Mouse (Mus musculus): ENCODE results near the gene Lmo3. TPM values are rescaled to one million over a fixed set of nuclear protein-coding genes. Genes with fewer than 3 reads are reported as not detected.

Lmo3 gene
- polyA plus RNA-seq, 1 experiment from 2014 or later, result 3.5 TPM

DNA sequence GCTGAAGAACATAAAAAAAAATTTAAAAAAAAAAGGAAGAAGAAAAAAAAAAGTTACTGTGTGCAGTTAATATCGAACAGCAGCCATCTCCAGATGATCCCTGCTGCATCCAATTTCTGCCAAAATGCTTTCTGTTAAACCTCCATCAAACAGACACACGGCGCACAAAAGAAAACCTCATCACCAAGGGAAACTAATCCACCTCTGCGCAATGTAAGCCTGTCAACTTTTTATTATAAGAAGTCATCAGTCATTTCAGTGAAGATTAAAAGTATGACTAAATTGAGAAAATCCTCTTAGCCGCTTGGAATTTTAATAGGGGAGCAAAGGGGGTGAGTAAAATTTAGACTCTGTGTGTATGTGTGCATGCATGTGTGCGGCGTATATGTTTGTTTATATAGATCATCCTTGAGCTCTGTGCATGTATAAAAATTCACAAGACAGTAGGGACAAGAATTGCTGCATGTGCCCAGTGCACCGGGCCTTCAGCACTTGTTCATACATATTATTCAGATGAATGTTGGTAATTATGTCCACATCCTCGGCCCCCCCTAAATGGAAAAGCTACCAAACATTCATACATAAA is 1.2 kb downstream of the Lmo3 start:
- Histone ChIP-seq H3K9ac (no peak overlapping the region), H3K36me3 (ENCODE audit: insufficient read depth) (no peaks in the 10 kb centered on the region), H3K27me3 (ENCODE audit: insufficient read depth, low read length) (no peaks in the 10 kb centered on the region), H3K4me3 (ENCODE audit: low read depth, low read length) (no peak overlapping the region), H3K9me3 (ENCODE audit: low read depth, low read length) (no peaks in the 10 kb centered on the region), H3K27ac (ENCODE audit: low read depth) (no peak overlapping the region), H3K4me2 (no peak overlapping the region), H3K4me1 (ENCODE audit: insufficient read depth) (no peaks in the 10 kb centered on the region)
- DNase-seq, result no peak
- 65% methylated on average over 9 of the region's 9 CpGs for WGBS
- ATAC-seq (ENCODE audit: insufficient read depth), result no peak
- no peak for TF ChIP-seq CTCF (IDR thresholded peaks at IDR 0.05; ENCODE audit: low read depth)

DNA sequence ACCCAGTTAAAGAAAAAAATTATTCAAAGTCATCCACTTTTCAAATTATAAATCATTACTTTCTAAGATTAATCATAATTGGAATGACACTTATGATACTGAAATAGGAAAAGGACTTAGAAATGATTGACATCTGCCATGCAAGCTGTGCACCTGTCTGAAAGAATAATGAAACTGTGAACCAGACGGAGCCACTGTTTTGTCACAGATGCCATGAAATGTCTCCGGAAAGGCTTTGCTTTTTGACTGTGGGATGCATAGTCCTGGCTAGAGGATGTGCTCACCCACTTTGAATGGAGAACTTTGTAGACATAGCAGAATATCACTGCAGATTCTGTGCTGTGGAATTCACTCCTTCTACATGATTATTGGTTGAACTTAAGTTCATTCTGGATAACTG is 18.4 kb downstream of the Lmo3 start:
- H3K4me3 ChIP-seq (ENCODE audit: low read depth, low read length), result no peak overlapping the region
- no peak overlapping the region for H3K27ac ChIP-seq (ENCODE audit: low read depth)
- no peak overlapping the region for H3K4me2 ChIP-seq
- no peak for TF ChIP-seq CTCF (IDR thresholded peaks at IDR 0.05; ENCODE audit: low read depth)
- ATAC-seq (ENCODE audit: insufficient read depth) (no peak), DNase-seq (no peak)
- no peaks in the 10 kb centered on the region for H3K9me3 ChIP-seq (ENCODE audit: low read depth, low read length)
- H3K9ac ChIP-seq, result no peak overlapping the region
- no peaks in the 10 kb centered on the region for H3K27me3 ChIP-seq (ENCODE audit: insufficient read depth, low read length)
- H3K4me1 ChIP-seq (ENCODE audit: insufficient read depth), result no peaks in the 10 kb centered on the region
- 88% methylated on average over 2 of the region's 2 CpGs for WGBS
- H3K36me3 ChIP-seq (ENCODE audit: insufficient read depth), result no peaks in the 10 kb centered on the region

DNA sequence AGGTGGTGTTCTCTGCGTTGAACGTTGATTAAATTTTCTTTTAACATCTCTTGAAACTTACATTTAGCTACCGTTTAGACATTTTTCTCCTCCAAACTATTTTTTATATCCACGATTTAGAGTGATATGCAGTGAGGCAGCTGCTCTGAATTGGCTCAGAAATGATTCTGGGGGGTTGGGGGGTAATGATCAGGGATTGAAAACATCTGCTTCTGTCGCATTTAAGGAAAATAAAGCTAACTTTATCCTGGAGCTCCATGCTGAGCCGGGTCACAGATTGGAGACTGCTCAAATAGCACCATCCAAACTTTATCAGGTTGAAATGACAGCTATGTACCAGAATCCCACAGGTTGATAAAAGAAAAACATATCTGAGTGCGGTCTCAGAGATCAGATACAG is 29.6 kb downstream of the Lmo3 start:
- no peaks in the 10 kb centered on the region for H3K36me3 ChIP-seq (ENCODE audit: insufficient read depth)
- no peaks in the 10 kb centered on the region for H3K9me3 ChIP-seq (ENCODE audit: low read depth, low read length)
- no peak overlapping the region for H3K27ac ChIP-seq (ENCODE audit: low read depth)
- TF ChIP-seq CTCF (IDR thresholded peaks at IDR 0.05; ENCODE audit: low read depth), result no peak
- no peak overlapping the region for H3K9ac ChIP-seq
- no peaks in the 10 kb centered on the region for H3K4me1 ChIP-seq (ENCODE audit: insufficient read depth)
- H3K4me3 ChIP-seq (ENCODE audit: low read depth, low read length), result no peak overlapping the region
- ATAC-seq (ENCODE audit: insufficient read depth) (peak; percentile 76), DNase-seq (peak; percentile 62)
- H3K27me3 ChIP-seq (ENCODE audit: insufficient read depth, low read length), result no peaks in the 10 kb centered on the region
- 35% methylated on average over 7 of the region's 7 CpGs for WGBS
- no peak overlapping the region for H3K4me2 ChIP-seq

DNA sequence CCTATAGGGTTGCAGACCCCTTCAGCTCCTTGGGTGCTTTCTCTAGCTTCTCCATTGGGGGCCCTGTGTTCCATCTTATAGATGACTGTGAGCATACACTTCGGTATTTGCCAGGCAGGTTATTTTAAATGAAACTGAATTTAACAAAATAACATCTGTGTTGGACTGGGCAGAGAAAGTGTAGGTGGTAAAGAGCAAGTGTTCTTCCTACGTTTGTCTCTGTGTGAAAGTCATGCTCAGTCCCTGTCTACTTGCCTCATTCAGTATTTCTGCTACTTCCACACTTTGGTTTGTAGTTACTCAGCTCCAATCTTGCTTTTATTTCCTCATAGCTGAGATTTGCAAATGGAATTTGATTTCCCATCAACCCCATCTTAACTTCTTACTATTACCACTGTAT is 46.9 kb downstream of the Lmo3 start:
- Histone ChIP-seq H3K36me3 (ENCODE audit: insufficient read depth) (no peaks in the 10 kb centered on the region), H3K27ac (ENCODE audit: low read depth) (no peak overlapping the region), H3K4me1 (ENCODE audit: insufficient read depth) (no peaks in the 10 kb centered on the region), H3K4me2 (no peak overlapping the region), H3K9me3 (ENCODE audit: low read depth, low read length) (no peaks in the 10 kb centered on the region), H3K9ac (no peak overlapping the region), H3K27me3 (ENCODE audit: insufficient read depth, low read length) (no peaks in the 10 kb centered on the region), H3K4me3 (ENCODE audit: low read depth, low read length) (no peak overlapping the region)
- no peak for ATAC-seq (ENCODE audit: insufficient read depth)
- DNase-seq, result no peak
- 63% methylated on average over 2 of the region's 2 CpGs for whole genome bisulfite sequencing
- TF ChIP-seq CTCF (IDR thresholded peaks at IDR 0.05; ENCODE audit: low read depth), result no peak

DNA sequence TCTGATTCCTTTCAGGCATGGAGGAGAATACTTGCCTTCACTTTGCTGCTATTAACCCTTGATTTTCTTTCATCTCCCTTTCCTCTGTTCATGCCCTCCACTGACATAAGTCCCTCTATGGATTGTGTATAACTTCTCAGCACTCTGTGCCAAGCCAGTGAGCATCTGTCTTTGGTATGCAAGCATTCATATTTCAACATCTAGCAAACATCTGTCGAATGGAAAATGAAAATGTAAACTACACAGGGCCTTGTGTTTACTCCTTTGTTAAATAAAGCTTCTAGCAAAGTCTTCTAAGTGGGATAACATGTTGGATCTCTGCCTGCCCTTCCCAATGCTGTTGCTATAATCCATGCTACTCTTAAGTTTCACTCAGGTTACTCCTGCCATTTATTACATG is 75.1 kb downstream of the Lmo3 start:
- Histone ChIP-seq H3K4me1 (ENCODE audit: insufficient read depth) (no peaks in the 10 kb centered on the region), H3K9me3 (ENCODE audit: low read depth, low read length) (no peaks in the 10 kb centered on the region), H3K4me2 (no peak overlapping the region), H3K9ac (no peak overlapping the region), H3K27ac (ENCODE audit: low read depth) (no peak overlapping the region), H3K4me3 (ENCODE audit: low read depth, low read length) (no peak overlapping the region), H3K27me3 (ENCODE audit: insufficient read depth, low read length) (no peaks in the 10 kb centered on the region), H3K36me3 (ENCODE audit: insufficient read depth) (no peaks in the 10 kb centered on the region)
- ATAC-seq (ENCODE audit: insufficient read depth) (peak; percentile 90), DNase-seq (peak; percentile 71)
- 10% methylated on average over 1 of the region's 1 CpGs for WGBS
- no peak for TF ChIP-seq CTCF (IDR thresholded peaks at IDR 0.05; ENCODE audit: low read depth)

DNA sequence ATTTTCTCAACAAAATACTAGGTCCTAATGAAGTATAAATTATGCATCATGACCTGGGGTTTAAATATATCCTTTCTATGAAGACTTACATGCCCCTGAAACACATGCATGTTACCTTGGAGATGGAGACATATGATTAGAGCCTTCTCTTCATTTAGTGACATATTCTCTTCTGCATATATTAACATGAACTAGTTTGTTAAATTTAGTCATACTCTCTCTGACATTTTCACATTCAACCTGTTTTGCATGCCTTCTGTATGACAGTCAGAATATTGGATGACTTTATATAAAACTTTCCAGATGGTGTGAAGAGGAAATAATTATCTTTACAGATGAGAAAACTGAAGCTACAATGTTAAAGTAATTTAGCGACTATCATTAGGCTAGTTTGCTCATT is 77.8 kb downstream of the Lmo3 start:
- H3K4me3 ChIP-seq (ENCODE audit: low read depth, low read length), result no peak overlapping the region
- H3K36me3 ChIP-seq (ENCODE audit: insufficient read depth), result no peaks in the 10 kb centered on the region
- 89% methylated on average over 1 of the region's 1 CpGs for WGBS
- ATAC-seq (ENCODE audit: insufficient read depth), result no peak
- no peak for TF ChIP-seq CTCF (IDR thresholded peaks at IDR 0.05; ENCODE audit: low read depth)
- H3K9me3 ChIP-seq (ENCODE audit: low read depth, low read length), result no peaks in the 10 kb centered on the region
- no peaks in the 10 kb centered on the region for H3K4me1 ChIP-seq (ENCODE audit: insufficient read depth)
- DNase-seq, result no peak
- no peak overlapping the region for H3K27ac ChIP-seq (ENCODE audit: low read depth)
- no peak overlapping the region for H3K4me2 ChIP-seq
- no peaks in the 10 kb centered on the region for H3K27me3 ChIP-seq (ENCODE audit: insufficient read depth, low read length)
- H3K9ac ChIP-seq, result no peak overlapping the region

DNA sequence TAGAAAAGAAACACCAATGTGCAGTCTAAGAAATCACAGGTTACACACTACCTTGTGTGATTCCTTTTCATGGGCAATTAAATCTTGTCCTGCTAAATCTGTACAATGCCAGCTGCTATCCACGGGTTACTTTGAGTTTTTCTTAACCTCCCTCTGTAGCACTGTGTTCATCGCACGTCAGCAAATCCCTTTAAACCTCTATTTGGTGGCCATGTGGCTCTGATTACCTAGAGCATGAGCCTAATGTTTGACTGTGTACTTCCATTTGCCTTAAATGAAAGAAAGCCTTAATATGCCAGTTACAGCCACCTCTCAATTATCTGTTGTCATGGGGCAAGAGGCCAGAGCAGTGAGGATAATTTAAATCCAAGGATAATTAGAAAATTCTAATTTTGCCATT is 98.9 kb downstream of the Lmo3 start:
- TF ChIP-seq CTCF (IDR thresholded peaks at IDR 0.05; ENCODE audit: low read depth), result no peak
- DNase-seq (no peak), ATAC-seq (ENCODE audit: insufficient read depth) (no peak)

DNA sequence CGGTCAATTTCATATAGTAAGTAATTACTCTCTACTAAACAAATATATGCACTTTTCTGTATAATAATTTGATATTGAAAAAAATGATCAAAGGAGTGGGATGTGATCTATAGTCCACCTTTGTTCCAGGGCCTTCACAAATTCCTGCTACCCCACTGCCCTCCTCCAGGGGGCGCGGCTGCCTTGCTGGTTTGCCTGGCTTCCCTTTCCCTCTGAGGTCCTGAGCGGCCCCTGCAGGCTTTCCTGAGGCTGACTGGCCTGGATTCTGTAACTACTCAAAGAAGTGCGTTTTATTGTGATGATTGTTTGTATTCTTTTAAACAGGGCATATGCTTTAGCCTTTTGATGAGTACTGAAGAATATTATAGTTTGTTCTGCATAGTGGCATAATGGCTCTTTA is 104.2 kb downstream of the Lmo3 start:
- Histone ChIP-seq H3K9me3 (ENCODE audit: low read depth, low read length) (no peaks in the 10 kb centered on the region), H3K4me3 (ENCODE audit: low read depth, low read length) (no peak overlapping the region), H3K4me2 (no peak overlapping the region), H3K36me3 (ENCODE audit: insufficient read depth) (no peaks in the 10 kb centered on the region), H3K27me3 (ENCODE audit: insufficient read depth, low read length) (no peaks in the 10 kb centered on the region), H3K9ac (no peak overlapping the region), H3K4me1 (ENCODE audit: insufficient read depth) (no peaks in the 10 kb centered on the region), H3K27ac (ENCODE audit: low read depth) (no peak overlapping the region)
- WGBS, result 16% methylated on average over 5 of the region's 5 CpGs
- ATAC-seq (ENCODE audit: insufficient read depth) (peak; percentile 75), DNase-seq (peak; percentile 81)
- peak; percentile 97 for TF ChIP-seq CTCF (IDR thresholded peaks at IDR 0.05; ENCODE audit: low read depth)

More for the DNA sequence above, 98.9 kb downstream of the Lmo3 start:
- Histone ChIP-seq H3K4me2 (no peak overlapping the region), H3K36me3 (ENCODE audit: insufficient read depth) (no peaks in the 10 kb centered on the region), H3K9me3 (ENCODE audit: low read depth, low read length) (no peaks in the 10 kb centered on the region), H3K9ac (no peak overlapping the region), H3K4me1 (ENCODE audit: insufficient read depth) (no peaks in the 10 kb centered on the region), H3K4me3 (ENCODE audit: low read depth, low read length) (no peak overlapping the region), H3K27me3 (ENCODE audit: insufficient read depth, low read length) (no peaks in the 10 kb centered on the region), H3K27ac (ENCODE audit: low read depth) (no peak overlapping the region)
- 75% methylated on average over 3 of the region's 3 CpGs for WGBS

All from lung, embryonic 14.5 days (tissue).